Mouse (Mus musculus) heart, adult 8-10 months (tissue): Measurements from ENCODE around the gene Ubtd1. TPM values are rescaled to one million over a fixed set of nuclear protein-coding genes. Genes with fewer than 3 reads are reported as not detected.

ENCODE experiments used
- DNase-seq: peaks from one replicate; pipeline ENCODE4 v3.0.0; 2022; ENCODE audit warnings: low spot score
- total RNA-seq, 4 experiments: library from RNA; stranded (reverse); gene quantifications; 2 replicates each; pipeline ENCODE4 v1.2.4; 2022

Ubtd1 gene
- total RNA-seq, 4 experiments from 2014 or later, result 15.9 to 18.2 (median 16.5) TPM

DNA sequence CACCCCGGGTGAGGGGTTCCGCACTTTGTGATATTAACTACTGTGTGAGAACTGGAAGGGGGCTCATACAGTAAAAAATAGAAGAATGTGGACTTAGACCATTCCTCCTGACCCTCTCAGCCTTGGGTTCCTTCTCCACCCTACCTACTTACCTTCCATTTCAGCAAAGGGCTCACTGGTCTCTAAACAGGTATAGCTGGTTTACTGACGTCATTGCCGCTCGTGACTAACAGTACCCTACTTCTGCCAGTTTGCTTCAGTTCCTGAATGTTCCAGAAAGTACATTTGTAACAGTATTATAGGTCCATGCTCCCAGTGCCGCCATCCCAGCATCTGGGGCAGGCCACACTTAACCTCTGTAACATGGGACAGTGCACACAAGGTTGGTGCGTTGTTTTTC is 12.5 kb downstream of the Ubtd1 start:
- DNase-seq, result no peak

DNA sequence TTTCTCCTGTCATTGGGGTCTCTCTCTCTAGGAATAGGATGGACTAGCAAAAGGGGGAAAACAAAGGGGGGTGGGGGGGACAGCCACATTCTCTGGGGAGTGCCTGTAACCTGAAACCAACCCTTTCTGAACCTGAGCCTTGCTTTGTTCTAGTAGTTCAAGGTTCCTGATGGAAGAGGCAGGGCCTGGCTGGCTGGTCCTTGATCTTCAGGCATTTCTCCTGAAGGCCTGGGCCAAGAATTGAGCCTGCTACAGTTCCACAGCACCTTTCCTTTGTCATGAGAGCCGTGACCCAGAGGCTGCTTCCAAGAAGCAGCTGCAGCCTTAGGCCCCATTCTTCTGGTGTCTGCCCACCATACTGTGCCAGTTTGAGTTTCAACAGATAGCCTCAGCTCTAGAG is 13.9 kb downstream of the Ubtd1 start:
- no peak for DNase-seq

- DNase-seq, result no peak
These were observed 15.5 kb downstream of the Ubtd1 start for GRCm38 (mm10) chr19:41997090-41997489.

DNA sequence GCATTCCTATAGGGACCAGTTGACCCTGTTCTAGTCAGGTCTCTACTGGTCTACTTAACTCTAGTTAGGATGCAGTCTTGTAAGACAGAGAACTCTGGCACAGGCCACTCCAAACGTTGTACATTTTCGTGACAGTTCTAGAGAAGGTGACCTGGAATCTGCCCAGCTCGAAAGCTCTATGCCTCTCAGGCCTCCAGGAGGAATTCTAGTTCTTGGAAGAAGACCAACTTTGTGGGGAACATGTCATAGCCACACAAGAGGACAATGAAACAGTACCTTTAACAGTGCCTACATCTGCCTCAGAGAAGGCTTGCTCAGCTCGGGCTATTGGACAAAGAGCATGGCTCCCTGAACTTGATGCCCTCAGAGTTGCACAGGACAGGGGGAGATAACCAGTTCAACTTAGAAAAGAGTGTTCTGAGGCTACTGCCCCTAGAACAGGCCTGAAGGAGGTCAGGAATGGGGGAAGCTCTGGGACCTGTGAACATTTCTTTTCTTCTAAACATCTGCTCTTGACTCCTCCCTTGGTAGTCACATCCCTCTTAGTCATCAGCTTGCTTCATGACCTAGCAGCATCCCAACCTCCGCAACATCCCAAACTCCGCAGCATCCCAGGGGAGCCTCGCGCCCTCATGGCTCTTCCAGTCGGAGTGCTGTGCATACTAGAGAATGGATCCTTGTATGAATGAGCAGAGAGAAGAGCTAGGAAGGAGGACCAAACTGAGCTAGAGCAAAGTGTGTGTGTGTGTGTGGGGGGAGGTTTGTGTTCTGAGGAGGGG is 17.4 kb downstream of the Ubtd1 start:
- DNase-seq, result peak; percentile 50

DNA sequence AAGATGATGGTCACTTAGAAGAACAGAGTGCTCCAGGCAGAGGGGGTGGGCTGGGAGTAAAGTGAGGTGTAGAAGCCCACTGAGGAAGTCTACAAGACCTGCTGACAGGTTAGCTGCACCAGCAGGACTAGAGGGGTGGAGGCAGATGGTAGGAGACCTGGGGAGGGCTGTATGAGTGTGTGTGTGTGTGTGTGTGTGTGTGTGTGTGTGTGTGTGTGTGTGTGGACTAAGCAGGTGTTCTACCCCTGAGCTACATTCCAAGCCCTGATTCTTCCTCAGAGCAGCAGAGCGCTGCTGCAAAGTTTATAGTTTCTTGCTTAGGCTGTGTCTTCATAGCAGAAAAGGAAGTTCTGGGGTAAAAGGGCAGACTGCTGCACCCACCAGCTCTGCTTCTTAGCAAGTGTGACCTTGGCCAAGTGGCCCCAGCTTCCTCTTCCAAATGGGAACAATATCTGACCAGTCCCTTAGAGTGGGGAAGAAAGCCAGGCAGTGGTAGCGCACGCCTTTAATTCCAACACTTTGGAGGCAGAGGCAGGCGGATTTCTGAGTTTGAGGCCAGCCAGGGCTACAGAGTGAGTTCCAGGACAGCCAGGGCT is 18.2 kb downstream of the Ubtd1 start:
- no peak for DNase-seq

DNA sequence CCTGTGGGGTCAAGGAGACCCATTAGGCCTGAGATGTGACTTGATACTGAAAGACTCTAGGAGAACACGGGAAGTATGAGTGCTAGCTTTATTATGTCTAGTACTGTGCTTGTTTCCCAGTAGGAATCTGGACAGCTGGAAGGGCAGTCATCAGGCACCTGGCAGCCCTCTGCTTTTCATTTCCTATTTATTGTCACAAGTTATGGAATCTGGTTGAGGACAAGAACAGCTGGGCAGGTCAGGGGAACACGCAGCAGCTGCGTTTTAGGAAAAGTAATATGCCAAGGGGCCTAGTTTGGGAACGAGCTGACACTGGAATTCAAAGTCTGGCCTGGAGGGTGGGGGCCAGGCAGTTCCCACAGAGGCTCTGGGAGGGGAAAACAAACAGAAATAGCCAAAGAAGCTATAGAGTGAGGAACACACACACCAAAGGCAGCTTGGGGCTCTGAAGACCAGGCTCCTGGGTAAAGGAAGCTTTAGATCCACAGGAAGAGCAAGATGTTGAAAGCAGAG is 18.9 kb downstream of the Ubtd1 start:
- no peak for DNase-seq

GRCm38 (mm10) chr19:42001253-42001980 is 19.9 kb downstream of the Ubtd1 start:
- no peak for DNase-seq

GRCm38 (mm10) chr19:42004258-42004657 is 22.7 kb downstream of the Ubtd1 start:
- no peak for DNase-seq

GRCm38 (mm10) chr19:42005616-42006015 is 24.1 kb downstream of the Ubtd1 start:
- DNase-seq, result peak; percentile 37

DNA sequence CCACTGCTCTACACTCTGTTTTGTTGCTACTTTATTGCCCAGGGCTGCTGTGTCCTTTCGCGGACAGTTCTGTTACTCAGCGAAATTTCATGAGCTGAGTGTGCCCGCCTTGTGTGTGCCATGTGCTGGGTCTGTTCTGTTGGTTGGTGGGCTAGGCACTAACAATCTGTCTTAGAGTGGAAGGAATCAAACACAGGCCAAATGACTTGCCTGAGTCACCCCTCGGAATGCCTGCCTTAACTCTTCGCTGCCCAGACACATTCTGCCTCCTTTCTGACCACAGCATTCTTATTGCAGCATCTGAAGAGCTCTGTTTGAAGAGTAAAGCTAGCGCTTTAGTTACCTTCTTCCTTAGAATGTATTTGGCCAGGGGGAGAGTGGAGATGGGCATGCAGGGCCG is 25.0 kb downstream of the Ubtd1 start:
- DNase-seq, result no peak

GRCm38 (mm10) chr19:42008586-42008985 is 27.0 kb downstream of the Ubtd1 start:
- no peak for DNase-seq

GRCm38 (mm10) chr19:42009067-42009466 is 27.5 kb downstream of the Ubtd1 start:
- no peak for DNase-seq

DNA sequence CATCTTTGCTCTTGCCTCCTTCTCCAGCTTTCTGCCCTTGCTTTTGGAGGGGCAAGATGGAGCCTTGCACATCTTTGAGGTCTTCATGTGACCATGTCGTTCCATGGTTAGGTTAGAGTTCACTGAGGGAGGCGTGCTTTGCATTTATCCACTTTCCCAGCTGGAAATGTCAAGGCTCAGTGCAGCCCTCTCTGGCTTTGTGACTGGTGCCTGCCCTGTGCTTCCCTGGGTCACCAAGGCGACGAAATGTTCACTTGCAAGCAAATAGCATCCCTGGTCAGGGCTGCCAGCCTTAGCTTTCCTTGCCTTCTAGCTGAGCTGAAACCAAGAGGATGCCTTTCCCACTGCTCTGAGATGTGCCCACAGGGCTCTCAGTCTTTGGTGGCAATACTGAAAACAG is 28.9 kb downstream of the Ubtd1 start:
- DNase-seq, result no peak

DNA sequence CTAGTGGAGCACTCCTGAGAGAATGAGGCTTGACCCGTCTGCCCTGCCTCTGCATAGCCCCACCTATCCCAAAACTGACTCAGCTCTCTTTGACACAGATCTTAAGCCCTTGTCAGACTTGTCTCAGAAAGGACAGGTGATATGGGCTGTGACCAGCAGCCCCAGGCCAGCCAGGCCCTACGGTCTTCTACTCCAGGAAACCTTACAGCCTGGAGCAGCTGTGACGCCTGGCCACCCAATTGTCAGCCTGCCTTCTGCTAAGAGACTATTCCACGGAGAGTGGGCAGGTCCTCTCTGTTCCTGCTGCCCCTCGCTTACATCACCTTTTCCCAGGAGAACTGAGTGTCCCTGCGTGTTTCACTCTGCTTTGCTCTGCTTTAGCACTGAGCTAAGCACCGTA is 29.6 kb downstream of the Ubtd1 start:
- no peak for DNase-seq

- no peak for DNase-seq
These were observed 32.8 kb downstream of the Ubtd1 start for GRCm38 (mm10) chr19:42014231-42014825.

GRCm38 (mm10) chr19:42015001-42015400 is 33.4 kb downstream of the Ubtd1 start:
- DNase-seq, result no peak

DNA sequence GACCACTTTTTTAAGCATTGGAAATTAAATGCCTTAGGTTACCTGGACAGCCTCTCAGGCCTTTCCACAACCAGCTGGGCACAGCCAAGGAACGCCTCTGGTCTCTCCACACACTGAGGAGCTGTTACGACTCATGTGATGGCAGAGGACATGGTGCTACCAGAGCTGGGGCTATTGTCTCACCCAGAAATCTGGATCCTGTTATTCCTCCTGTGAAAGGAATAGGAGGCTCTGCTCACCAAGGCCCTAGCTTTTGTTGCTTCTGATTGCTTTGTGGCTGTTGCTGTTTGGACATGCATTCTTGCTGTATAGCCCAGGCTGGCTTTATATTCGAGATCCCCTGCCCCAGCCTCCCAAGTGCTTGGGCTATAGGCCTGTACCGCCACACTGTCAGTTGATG is 34.7 kb downstream of the Ubtd1 start:
- no peak for DNase-seq

DNA sequence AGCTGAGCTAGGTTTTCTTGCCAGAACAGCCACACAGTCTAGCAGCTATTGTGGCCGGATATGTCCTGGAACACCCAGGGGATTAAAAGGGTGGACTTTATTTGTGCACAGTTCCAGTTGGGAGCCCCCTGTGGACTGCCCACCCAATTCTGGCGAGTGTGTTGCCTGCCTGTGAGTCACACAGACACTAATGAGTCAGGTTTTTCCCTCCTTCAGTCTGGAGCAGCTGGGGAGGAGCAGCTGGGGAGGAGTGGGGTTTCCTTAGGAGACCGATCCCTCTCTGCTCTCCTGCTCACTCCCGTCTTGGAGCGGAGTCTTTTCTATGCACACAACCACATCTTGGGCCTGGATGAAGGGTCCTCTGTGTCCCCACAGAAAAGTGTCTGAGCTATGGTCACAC is 35.3 kb downstream of the Ubtd1 start:
- peak; percentile 70 for DNase-seq

- peak; percentile 84 for DNase-seq
These were observed 36.1 kb downstream of the Ubtd1 start for GRCm38 (mm10) chr19:42017399-42018247.

- no peak for DNase-seq
These were observed 37.5 kb downstream of the Ubtd1 start for GRCm38 (mm10) chr19:42019011-42019522.
